Mouse (Mus musculus) kidney, adult 11 months (tissue): ENCODE measurements around the gene Zfr2.
"Not testable (repeated sequence)": the region's sequence is repeated elsewhere in the genome, so short reads cannot be mapped to it uniquely, and the experiment has no call there.

Experiments
- DNase-seq: peaks from one replicate; pipeline ENCODE4 v3.0.0; 2022

Gene Zfr2

DNA sequence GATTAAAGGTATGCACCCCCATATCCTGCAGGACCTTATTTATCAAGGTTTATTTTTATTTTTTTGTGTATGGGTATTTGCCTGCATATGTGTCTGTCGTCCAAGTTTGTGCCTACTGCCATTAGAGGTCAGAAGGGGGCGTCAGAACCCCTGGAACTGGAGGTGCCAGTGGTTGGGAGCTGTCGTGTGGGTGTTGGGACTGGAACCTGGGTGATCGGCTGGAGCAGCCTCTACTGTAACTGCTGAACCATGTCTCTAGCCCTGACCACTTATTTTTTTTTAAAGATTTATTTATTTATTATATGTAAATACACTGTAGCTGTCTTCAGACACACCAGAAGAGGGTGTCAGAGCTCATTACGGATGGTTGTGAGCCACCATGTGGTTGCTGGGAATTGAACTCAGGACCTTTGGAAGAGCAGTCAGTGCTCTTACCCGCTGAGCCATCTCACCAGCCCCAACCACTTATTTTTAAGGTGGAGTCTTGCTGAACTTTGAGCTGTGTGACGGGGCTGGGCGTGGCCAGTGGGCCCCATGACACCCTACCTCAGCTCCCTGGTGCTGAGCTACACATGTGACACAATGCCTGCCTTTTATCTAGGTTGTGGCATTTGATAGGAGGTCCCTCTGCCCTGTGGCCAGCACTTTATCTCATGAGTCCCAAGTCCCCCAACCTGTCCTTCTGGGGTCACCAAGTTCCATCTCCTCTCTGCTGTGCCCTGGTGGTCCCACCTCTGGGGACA lies 29.8 kb upstream of the Zfr2 start:
- DNase-seq, result no peak

DNA sequence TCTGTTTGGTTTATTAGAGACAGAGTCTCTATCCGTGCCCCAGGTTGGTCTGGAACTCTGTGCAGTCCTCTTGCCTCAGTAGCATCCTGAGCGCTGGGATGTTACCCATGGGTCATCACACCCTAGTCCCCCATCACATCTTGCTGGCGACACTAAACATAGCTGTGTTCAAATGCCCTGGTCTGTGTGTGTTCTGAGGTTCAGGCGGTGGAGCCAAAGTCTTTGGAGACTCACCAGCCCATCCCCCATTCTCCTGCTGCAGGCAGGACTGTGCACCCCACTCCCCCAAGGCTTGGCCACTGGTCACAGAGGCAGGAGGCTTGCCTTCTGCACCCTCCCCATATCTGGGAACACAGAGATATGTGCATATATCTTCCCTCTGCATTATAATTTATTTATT lies 28.8 kb upstream of the Zfr2 start:
- DNase-seq, result no peak

DNA sequence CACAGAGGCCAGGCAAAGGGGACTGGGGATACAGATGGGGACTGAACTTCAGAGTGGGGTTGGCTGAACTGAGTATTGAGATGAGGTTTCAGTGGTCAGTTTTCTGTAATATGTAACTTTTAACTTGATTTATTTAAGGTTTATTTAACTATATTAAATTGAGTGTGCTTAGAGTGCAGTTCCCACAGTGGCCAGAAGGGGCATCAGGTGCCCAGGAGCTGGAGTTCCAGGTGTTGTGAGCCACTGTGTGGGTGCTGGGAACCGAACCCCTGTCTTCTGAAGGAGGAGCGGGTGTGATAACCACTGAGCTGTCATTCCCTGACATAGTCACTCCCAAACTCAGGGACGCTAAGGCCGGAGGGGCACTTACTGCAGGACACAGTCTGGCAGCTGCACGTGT lies 22.8 kb upstream of the Zfr2 start:
- DNase-seq, result no peak

DNA sequence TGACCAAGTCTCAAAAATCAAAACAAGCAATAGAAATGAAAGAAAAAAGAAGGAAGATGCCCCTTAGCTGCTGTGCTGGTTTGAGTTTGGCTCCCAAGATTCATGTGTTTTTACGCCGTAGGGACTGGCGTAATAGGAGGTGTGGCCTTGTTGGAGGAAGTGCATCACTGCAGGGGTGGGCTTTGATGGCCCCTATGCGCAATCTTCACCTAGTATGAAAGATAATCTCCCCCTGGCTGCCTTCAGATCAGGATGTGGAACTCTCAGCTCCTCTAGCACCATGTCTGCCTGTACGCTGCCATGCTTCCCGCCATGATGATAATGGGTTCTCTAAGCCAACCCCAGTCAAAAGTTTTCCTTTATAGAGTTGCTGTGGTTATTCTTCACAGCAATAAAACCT lies 16.7 kb upstream of the Zfr2 start:
- DNase-seq, result no peak

DNA sequence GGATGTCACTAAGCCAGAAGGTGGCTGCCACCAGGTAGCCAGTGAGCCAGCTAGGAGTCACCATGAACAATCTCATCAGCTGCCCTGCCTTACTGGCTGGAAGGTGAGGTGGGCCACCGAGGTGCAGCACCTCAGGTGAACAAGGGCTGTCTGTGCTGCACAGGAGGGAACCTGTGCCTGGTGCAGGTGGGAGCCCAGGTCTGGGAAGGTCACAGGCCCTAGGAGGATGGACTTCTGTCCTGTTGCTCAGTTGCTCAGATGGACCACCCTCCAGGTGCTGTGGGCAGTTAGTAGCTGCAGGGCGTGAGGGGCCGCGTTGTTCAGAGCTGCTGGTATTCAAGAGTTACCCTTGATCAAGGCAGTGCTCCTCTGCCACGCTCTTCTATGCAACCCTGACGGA lies 16.1 kb upstream of the Zfr2 start:
- DNase-seq, result no peak

DNA sequence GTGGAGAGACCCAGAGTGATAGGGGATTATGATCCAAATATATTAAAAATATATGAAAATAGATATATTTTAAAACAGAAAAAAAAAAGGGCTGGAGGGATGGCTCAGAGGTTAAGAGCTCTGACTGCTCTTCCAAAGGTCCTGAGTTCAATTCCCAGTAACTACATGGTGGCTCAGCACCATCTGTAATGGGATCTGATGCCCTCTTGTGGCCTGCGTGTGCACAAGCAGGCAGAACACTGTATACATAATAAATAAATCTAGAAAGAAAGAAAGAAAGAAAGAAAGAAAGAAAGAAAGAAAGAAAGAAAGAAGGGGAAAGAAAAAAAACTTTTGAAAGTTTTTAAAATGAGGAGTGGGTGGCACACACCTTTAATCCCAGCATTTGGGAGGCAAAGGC lies 15.7 kb upstream of the Zfr2 start:
- DNase-seq, result not testable (repeated sequence)

DNA sequence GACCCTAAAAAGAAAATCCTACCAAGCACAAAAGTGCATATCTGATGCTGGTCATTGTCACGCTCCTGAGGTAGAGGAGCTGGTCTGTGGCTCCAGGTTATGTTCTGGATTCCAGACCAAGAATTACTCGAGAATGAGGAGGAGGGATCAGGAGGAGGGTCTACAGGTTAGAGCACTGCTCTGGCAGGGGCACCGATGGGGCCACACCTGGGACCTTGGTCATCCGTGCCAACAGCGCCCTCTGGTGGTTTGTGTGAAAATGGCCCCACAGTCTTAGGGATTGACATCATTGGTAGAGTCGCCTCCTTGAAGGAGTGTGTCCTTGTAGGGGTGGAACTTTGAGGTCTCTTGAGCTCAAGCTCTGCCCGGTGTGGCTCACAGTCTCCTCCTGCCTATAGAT lies 15.0 kb upstream of the Zfr2 start:
- DNase-seq, result peak; percentile 60

DNA sequence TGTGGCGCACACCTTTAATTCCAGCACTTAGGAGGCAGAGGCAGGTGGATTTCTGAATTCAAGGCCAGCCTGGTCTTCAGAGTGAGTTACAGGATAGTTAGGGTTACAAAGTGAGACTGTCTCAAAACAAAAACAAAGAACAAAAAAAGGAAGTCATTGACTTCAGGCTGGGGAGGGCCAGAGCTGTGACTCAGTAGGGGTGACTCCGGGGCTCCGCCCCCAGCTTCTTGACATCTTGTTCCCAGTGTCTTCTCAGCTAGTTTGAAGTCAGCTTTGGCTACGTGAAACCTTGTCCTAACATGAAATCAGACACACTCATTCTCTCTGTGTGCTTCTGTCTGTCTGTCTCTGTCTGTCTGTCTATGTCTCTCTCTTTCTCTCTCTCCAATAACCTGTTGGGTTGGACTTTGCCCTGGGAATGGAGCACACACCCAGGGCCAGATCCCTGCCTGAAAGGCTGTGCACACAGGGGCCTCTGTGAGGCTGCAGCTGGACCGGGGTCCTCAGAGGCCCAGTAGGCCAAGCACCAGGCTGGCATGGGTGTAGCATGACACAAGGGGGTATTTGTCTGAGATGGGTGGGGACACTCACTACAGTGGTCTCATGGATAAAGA lies 11.4 kb upstream of the Zfr2 start:
- no peak for DNase-seq

DNA sequence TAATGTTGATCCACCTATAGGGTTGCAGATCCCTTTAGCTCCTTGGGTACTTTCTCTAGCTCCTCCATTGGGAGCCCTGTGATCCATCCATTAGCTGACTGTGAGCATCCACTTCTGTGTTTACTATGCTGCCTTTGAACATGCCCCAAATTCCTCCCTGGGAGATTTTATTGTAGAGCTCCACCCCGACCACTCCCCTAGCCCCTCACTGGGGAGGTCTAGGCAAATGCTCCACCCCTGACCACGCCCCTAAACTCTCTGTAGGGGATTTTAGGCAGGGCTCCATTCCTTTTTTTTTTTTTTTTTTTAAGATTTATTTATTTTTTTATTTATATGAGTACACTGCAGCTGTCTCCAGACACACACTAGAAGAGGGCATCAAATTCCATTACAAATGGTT lies 9.2 kb upstream of the Zfr2 start:
- not testable (repeated sequence) for DNase-seq

DNA sequence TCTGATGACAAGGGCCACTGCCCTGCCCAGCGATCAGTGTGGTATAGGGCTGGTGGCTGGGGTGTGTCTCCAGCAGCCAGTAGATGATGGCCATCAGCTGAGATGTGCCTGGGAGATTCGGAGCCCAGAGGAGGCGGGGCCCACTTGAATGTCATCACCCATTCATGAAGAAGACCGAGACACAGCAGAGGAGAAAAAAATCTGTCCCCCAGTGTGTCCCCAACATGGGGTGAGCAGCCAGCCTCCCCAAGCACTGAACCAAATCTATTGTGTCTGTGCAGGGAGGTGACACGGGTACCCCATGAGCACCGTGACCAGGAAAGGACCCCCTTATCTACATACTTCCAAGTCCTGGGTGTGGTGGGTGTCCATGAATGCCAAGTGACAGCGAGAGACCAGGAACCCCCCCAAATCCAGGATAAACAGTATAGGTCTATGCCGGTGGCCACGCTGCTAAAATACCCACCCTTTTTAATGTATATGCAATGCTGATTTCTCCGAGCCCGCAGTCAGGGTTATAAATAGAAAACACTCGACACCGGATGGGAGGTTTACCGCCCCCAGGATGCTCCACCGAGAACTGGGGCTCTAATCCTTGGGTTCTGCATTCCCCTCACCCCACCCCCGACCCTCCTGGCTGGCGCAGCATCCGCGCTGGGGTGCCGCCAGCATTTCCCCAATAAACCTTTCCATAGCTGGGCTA lies 3.1 kb upstream of the Zfr2 start:
- DNase-seq, result no peak

DNA sequence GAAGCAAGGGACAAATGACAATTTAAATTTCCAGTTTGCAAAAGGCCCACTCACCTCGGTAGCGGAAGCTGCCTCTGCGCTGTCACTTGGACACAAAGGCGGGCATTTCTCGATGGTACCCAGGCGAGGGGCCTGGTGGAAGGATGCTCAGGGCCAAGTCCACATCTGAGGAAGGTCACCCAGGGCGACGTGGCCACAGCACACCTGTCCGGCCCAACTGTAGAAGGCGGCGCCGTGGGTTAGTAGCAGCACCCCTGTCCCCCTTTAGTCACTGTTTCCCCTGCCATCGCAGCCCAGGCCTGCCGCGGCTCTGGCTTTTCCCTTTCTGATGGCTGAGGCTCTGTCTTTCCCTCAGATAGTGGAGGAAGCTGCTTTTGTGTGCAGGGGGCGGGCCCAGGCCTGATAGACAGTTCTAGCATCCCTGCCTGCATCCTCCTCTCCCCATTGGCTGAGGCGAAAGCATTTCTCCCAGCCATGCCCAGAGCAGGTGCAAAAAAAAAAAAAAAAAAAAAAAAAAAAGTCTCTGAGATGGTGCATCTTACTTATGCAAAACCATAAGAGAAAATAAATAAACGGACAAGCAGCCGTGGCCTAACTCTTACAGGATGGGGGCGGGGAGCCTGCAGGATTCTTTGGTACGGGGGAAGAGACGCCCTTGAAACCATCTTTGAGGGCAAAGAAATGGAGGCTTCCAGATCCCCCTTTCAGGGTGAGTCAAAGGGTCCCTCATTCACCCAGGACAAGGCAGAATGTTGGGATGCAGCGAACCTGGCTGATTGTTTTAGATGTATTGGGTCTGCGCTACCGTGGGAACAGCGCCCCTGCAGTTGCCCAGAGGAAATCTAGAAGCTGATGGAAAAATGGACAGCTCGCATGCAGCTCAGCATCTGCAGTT lies 2.3 kb upstream of the Zfr2 start, which contains the start of gene Atcay:
Gene Atcay, minus strand, starts transcription at position 396 of the 895 bp plus-strand sequence.
- no peak for DNase-seq

DNA sequence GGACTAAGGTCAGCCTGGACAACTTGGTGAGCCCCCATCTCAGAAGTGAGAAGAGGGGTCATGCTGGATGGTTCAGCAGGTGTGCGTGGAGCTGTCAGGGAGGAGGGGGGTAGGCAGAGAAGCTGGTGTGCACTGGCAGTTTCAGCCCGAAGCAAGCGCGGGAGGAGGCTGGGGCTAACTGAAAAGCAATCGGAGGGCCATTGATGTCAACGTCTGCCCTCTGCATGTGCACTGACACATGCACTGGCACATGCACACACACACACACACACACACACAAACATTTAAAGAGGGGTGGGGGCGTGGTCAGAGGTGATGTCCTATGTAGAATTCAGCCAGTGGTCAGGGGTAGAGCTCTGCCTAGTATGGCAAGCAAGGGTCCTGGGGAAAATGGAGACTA lies 1.5 kb upstream of the Zfr2 start:
- no peak for DNase-seq

DNA sequence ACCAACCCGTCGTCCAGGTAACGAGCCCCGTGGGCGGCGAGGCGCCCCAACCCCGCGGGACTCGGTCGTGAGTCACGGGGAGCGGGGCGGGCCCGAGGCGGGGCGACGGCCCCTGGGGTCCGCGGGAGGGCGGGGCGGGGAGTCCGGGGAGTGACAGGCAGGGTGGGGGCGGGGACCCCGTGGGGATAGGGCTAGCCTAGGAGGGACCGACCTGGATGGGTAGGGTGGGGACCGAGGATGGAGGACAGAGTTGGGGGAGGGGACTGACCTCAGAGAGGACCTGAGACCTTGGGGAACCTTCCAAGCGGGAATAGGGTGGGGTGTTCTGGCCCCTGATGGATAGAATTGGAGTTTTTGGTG lies 251 bp downstream of the Zfr2 start:
- DNase-seq, result no peak

DNA sequence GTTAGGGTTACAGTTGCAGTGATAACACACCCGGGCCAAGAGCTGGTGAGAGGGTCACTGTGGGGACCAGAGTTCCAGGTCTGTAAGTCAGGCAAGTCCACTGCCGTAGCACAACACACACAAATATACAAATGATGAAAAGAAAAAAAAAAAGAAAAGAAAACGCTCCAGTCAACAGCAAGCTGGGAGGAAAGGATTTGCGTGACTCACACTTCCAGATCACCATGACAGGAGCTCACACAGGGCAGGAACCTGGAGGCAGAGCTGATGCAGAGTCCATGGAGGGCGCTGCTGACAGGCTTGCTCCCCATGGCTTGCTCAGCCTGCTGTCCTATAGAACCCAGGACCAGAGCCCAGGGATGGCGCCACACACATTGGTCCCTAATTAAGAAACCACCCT lies 1.3 kb downstream of the Zfr2 start:
- DNase-seq, result no peak

DNA sequence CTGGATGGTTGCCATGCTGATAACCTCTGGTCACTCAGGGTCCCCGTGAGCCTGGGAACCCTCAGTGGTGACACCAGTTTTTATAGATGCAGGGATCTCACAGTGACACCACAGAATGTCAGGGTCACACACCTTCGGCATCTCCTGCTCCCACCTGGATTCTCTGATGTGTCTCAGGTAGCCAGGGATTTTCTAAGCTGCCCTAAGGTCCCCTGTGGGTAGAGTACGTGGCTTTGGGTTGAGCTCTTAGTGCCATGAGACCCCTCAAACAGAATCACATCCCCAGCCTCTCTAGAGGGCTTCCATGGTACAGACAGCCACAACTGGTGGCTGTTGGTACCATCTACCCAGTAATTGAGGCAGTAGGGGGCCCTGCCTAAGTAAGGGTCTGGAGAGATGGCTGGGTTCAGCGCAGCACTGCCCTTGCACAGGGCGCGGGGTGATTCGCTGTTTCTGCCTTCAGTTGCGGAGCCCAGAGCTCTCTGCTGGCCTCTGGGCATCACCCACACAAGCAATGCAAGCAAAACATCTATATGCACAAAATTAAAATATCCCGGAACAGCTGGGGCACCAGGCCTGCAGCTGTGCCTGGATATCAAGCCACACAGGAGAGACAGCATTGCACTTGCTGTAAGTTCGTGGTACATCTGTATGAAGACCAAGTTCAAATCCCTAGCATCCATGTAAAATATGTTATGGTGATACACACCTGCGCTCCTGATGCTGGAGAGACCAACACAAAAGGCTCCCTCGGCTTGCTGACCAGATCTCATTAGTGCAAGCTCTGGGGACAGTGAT lies 3.7 kb downstream of the Zfr2 start:
- DNase-seq, result no peak

DNA sequence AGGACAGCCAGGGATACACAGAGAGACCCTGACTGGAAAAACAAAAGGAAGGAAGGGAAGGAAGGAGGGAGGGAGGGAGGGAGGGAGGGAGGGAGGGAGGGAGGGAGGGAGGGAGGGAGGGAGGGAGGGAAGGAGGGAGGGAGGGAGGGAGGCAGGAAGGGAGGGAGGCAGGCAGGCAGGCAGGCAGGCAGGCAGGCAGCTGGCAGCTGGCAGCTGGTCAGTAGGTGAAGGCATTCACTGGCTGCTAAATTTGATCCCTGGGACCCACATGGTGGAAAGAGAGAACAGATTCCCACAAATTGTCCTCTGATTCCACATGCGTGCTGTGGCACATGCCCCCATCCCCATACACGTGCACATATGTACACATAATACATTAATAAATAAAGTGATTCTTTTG lies 5.7 kb downstream of the Zfr2 start:
- DNase-seq, result no peak

DNA sequence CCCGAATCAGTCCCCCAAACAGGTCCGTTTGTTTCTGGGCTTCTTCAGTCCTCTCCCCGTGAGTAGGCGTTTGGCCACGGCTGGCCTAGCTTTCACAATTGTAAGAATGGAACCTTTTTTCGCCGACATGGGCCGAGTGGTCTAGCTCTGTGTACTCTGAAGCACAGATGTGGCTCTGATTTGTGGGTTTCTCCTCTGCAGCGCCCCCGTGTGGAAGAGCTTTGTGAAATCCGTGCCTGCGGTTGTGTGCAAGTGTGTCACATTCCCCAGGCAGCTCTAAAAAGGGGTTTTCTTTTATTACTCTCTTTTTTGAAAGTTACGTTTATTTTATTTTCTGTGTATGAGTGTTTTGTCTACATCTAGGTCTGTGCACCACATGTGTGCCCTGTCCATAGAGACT lies 7.9 kb downstream of the Zfr2 start:
- no peak for DNase-seq

DNA sequence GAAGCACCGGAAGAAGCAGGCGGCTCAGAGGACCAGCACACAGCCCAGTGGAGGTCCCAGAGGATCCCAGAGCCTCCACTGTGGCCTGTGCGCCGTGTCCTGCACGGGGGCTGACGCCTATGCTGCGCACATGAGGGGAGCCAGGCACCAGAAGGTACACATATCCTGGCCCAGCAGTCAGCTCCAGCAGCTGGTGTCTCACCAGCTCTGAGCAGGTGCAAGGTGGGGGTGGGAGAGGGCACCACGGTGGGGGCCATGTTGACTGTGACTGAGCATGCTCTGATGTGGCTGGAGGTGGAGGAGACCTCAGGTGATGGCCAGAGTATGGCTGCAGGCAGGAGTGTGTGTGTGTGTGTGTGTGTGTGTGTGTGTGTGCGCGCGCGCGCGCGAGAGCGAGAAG lies 9.1 kb downstream of the Zfr2 start:
- DNase-seq, result no peak

DNA sequence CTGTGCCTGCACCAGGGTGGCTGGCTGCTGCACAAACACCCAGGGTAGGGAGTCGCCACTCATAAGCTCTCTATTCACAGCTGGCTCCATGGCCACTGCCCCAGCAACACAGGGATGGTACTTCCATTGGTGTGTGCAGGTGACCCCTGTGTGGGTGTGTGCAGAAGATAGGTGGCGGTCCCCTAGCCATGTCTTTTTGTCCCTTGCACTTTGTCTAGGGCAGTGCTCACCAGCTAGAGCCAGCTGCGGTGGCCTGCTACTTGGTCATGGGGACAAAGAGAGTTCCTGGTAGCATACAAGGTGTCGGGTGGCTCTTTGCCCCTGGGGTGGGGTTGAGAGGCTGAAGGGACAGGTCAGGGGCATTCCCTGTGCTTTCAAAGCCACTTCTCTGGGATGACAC lies 11.2 kb downstream of the Zfr2 start:
- no peak for DNase-seq

DNA sequence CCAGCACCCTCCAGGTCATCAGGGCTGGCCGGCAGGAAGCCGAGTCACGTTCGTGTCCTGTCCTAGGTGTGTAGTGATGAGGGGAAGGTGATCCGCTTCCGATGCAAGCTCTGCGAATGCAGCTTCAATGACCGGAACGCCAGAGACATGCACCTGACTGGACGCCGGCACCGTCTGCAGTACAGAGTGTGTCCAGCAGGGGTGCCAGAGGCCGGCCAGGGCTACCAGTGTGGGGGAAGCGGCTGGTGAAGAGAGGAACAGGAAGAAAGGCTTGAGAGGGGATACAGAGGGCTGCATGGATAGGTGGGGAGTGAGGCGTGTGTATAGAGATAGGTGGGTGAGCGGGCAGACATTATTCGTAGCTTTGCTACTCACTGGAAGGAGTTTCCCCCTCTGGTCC lies 11.6 kb downstream of the Zfr2 start:
- peak; percentile 61 for DNase-seq

DNA sequence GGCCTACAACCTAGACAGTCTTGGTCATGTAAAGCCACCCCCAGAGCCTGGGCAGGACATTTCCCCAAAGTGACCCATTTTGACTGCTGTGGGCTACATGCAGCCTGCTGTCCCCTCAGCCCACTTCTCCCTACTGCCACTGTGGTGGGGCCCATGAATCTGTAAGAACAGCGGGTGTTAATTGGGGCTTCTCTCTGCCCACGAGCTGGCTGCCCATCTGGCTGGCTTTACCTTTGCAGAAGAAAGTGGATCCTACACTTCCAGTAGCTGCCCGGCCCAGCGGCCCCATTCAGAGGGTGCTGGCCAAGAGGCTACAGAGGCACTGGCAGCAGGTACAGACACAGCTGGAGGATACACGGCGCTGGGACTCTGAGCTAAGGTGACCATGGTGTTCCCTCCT lies 12.2 kb downstream of the Zfr2 start:
- DNase-seq, result no peak

DNA sequence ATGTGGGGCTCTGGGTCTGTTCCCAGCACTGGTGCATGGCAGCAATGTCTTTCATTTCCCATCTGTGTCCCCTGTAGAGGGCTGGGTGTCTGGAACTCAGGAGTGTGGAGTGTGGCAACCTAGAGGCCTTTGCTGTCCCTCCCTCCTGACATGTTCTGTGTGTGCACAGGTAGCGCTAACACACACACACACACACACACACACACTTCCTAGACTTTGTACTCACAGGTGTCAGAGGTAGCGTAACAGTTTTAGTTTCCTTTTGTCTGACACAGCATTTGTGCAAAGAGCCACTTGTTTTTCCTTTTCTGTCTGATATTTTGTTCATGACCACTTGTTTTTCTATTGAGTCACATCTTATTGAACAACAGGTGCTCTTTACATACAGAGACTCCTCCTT lies 14.8 kb downstream of the Zfr2 start:
- DNase-seq, result no peak

DNA sequence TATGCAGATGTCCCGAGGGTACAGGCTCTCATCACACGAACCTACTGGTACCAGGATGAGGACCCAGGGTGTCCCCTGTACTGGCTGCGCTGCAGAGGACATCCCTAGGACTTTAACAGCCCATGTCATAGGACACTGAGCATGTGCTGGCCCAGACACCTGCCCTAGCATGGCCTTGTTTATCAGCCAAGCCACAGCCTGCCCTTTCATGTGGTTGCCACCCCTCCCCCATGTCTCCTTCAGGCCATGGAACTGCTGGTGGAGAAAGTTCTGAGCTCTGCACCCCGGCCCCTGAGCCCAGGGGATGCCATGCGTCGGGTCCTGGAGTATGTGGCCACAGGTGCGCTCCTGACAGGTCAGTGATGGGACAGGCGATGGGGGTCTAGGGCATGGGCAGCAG lies 16.5 kb downstream of the Zfr2 start:
- DNase-seq, result no peak
